Mouse (Mus musculus): Measurements from ENCODE around the gene Cwc27. TPM values are rescaled to one million over a fixed set of nuclear protein-coding genes. Genes with fewer than 3 reads are reported as not detected.

Cwc27 gene
- total and polyA plus RNA-seq, 2 experiments from 2014 or later = 17.9 to 23.4 TPM

GRCm38 (mm10) chr13:104762401-104762800 is 54.5 kb downstream of the Cwc27 start:
- no peaks in the 10 kb centered on the region for H3K9me3 ChIP-seq (ENCODE audit: low read length)
- H3K9ac ChIP-seq (replicated peaks; ENCODE audit: low read length, poor library complexity, severe bottlenecking) = no peak overlapping the region
- ATAC-seq (ENCODE audit: low FRiP score) (no peak), DNase-seq (ENCODE audit: low spot score) (no peak)
- no peak for TF ChIP-seq CTCF (IDR thresholded peaks at IDR 0.05)
- H3K4me1 ChIP-seq (ENCODE audit: insufficient read depth, low read length) = no peaks in the 10 kb centered on the region
- no peaks in the 10 kb centered on the region for H3K27me3 ChIP-seq (ENCODE audit: insufficient read depth, low read length)
- no peak overlapping the region for H3K4me3 ChIP-seq (ENCODE audit: low read depth, low read length)
- H3K36me3 ChIP-seq (ENCODE audit: insufficient read depth, low read length) = peaks cover 3% of the 10 kb centered on the region; the same call in 1 of the 2 replicates
- WGBS = 93% methylated on average over 4 of the region's 4 CpGs
- no peak overlapping the region for H3K27ac ChIP-seq (ENCODE audit: low read depth, low read length)
- H3K4me2 ChIP-seq (ENCODE audit: low read depth, low read length, poor library complexity, severe bottlenecking) = no peak overlapping the region

- Histone ChIP-seq H3K4me3 (ENCODE audit: low read depth, low read length) (no peak overlapping the region), H3K9ac (replicated peaks; ENCODE audit: low read length, poor library complexity, severe bottlenecking) (no peak overlapping the region), H3K4me1 (ENCODE audit: insufficient read depth, low read length) (no peaks in the 10 kb centered on the region), H3K4me2 (ENCODE audit: low read depth, low read length, poor library complexity, severe bottlenecking) (no peak overlapping the region), H3K27ac (ENCODE audit: low read depth, low read length) (no peak overlapping the region), H3K9me3 (ENCODE audit: low read length) (no peaks in the 10 kb centered on the region), H3K27me3 (ENCODE audit: insufficient read depth, low read length) (no peaks in the 10 kb centered on the region), H3K36me3 (ENCODE audit: insufficient read depth, low read length) (no peaks in the 10 kb centered on the region)
- no peak for ATAC-seq (ENCODE audit: low FRiP score)
- DNase-seq (ENCODE audit: low spot score) = no peak
- WGBS = 100% methylated on average over 1 of the region's 1 CpGs
- no peak for TF ChIP-seq CTCF (IDR thresholded peaks at IDR 0.05)
Observed at GRCm38 (mm10) chr13:104759381-104759780, 57.6 kb downstream of the Cwc27 start.

- DNase-seq (ENCODE audit: low spot score) = no peak
- H3K27me3 ChIP-seq (ENCODE audit: insufficient read depth, low read length) = no peaks in the 10 kb centered on the region
Observed at GRCm38 (mm10) chr13:104747032-104747431, 69.9 kb downstream of the Cwc27 start.

GRCm38 (mm10) chr13:104742866-104743265 is 74.1 kb downstream of the Cwc27 start:
- ATAC-seq (ENCODE audit: low FRiP score) (no peak), DNase-seq (ENCODE audit: low spot score) (no peak)
- Histone ChIP-seq H3K4me2 (ENCODE audit: low read depth, low read length, poor library complexity, severe bottlenecking) (no peak overlapping the region), H3K27me3 (ENCODE audit: insufficient read depth, low read length) (no peaks in the 10 kb centered on the region), H3K9ac (replicated peaks; ENCODE audit: low read length, poor library complexity, severe bottlenecking) (no peak overlapping the region), H3K4me1 (ENCODE audit: insufficient read depth, low read length) (no peaks in the 10 kb centered on the region), H3K27ac (ENCODE audit: low read depth, low read length) (no peak overlapping the region), H3K36me3 (ENCODE audit: insufficient read depth, low read length) (no peaks in the 10 kb centered on the region), H3K9me3 (ENCODE audit: low read length) (no peaks in the 10 kb centered on the region), H3K4me3 (ENCODE audit: low read depth, low read length) (no peak overlapping the region)
- no peak for TF ChIP-seq CTCF (IDR thresholded peaks at IDR 0.05)
- 93% methylated on average over 4 of the region's 4 CpGs for WGBS

More at GRCm38 (mm10) chr13:104747032-104747431, 69.9 kb downstream of the Cwc27 start:
- Histone ChIP-seq H3K4me3 (ENCODE audit: low read depth, low read length) (no peak overlapping the region), H3K9me3 (ENCODE audit: low read length) (no peaks in the 10 kb centered on the region), H3K27ac (ENCODE audit: low read depth, low read length) (no peak overlapping the region), H3K4me1 (ENCODE audit: insufficient read depth, low read length) (no peaks in the 10 kb centered on the region), H3K36me3 (ENCODE audit: insufficient read depth, low read length) (no peaks in the 10 kb centered on the region), H3K4me2 (ENCODE audit: low read depth, low read length, poor library complexity, severe bottlenecking) (no peak overlapping the region), H3K9ac (replicated peaks; ENCODE audit: low read length, poor library complexity, severe bottlenecking) (no peak overlapping the region)
- TF ChIP-seq CTCF (IDR thresholded peaks at IDR 0.05) = no peak
- ATAC-seq (ENCODE audit: low FRiP score) = no peak

- 69% methylated on average over 3 of the region's 3 CpGs for WGBS
- H3K36me3 ChIP-seq (ENCODE audit: insufficient read depth, low read length) = peaks cover 4% of the 10 kb centered on the region; the same call in 1 of the 2 replicates
Observed at GRCm38 (mm10) chr13:104729261-104730046, 87.5 kb downstream of the Cwc27 start.

GRCm38 (mm10) chr13:104727681-104728080 is 89.3 kb downstream of the Cwc27 start:
- Histone ChIP-seq H3K36me3 (ENCODE audit: insufficient read depth, low read length) (peaks cover 4% of the 10 kb centered on the region; the same call in 1 of the 2 replicates), H3K27me3 (ENCODE audit: insufficient read depth, low read length) (no peaks in the 10 kb centered on the region), H3K27ac (ENCODE audit: low read depth, low read length) (no peak overlapping the region), H3K9me3 (ENCODE audit: low read length) (no peaks in the 10 kb centered on the region), H3K4me1 (ENCODE audit: insufficient read depth, low read length) (no peaks in the 10 kb centered on the region), H3K4me2 (ENCODE audit: low read depth, low read length, poor library complexity, severe bottlenecking) (no peak overlapping the region), H3K4me3 (ENCODE audit: low read depth, low read length) (no peak overlapping the region), H3K9ac (replicated peaks; ENCODE audit: low read length, poor library complexity, severe bottlenecking) (no peak overlapping the region)
- DNase-seq (ENCODE audit: low spot score) (no peak), ATAC-seq (ENCODE audit: low FRiP score) (no peak)
- TF ChIP-seq CTCF (IDR thresholded peaks at IDR 0.05) = no peak
- WGBS = 95% methylated on average over 2 of the region's 2 CpGs

More at GRCm38 (mm10) chr13:104729261-104730046, 87.5 kb downstream of the Cwc27 start:
- Histone ChIP-seq H3K4me1 (ENCODE audit: insufficient read depth, low read length) (no peaks in the 10 kb centered on the region), H3K4me3 (ENCODE audit: low read depth, low read length) (no peak overlapping the region), H3K4me2 (ENCODE audit: low read depth, low read length, poor library complexity, severe bottlenecking) (no peak overlapping the region), H3K27ac (ENCODE audit: low read depth, low read length) (no peak overlapping the region), H3K9ac (replicated peaks; ENCODE audit: low read length, poor library complexity, severe bottlenecking) (no peak overlapping the region), H3K9me3 (ENCODE audit: low read length) (no peaks in the 10 kb centered on the region), H3K27me3 (ENCODE audit: insufficient read depth, low read length) (no peaks in the 10 kb centered on the region)
- no peak for TF ChIP-seq CTCF (IDR thresholded peaks at IDR 0.05)
- no peak for DNase-seq (ENCODE audit: low spot score)
- no peak for ATAC-seq (ENCODE audit: low FRiP score)

Measured in midbrain, postnatal 0 days (tissue).